ENCODE assay signal across 7 mouse cellular contexts in the genomic region with DNA sequence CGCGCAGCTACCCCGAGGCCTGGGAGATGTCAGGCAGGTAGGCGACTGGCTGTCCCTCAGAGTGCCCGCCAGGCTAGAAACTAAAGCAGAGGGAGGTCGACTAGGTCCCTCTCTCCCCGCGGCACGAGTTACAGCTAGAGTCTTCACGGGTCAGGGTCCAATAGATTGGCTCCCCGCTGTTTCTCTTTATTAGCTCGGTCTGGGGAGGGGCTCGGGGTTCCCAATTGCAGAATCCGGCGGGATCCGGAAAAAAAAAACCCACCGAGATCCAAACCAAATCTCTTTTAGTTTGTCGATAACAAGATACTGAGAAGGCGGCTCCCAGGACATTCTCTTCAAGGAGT. TPM values are rescaled to one million over a fixed set of nuclear protein-coding genes. Genes with fewer than 3 reads are reported as not detected.
DNase-seq lines count a peak whose midpoint lies in the region; ATAC-seq and TF ChIP-seq lines count a peak whose summit lies in the region.

No protein-coding gene starts in this region.

- ATAC-seq in lung, embryonic 15.5 days (ENCODE audit: borderline replicate concordance, extremely low read depth, low FRiP score, low TSS enrichment) = no peak
- ATAC-seq in forebrain, embryonic 13.5 days = no peak; the same call in 1 of the 2 replicates
- no peak; the same call in 1 of the 2 replicates for ATAC-seq in limb, embryonic 13.5 days (ENCODE audit: low FRiP score, low read depth)

- peak overlapping the region; percentile 55 for H3K9ac ChIP-seq in lung, embryonic 15.5 days
- H3K9ac ChIP-seq in forebrain, embryonic 13.5 days = peak overlapping the region; percentile 55
- H3K9ac ChIP-seq in limb, embryonic 13.5 days = peak overlapping the region; percentile 62

- no peaks in the 10 kb centered on the region for H3K9me3 ChIP-seq in lung, embryonic 15.5 days
- no peaks in the 10 kb centered on the region for H3K9me3 ChIP-seq in forebrain, embryonic 13.5 days (replicated peaks)
- no peaks in the 10 kb centered on the region for H3K9me3 ChIP-seq in limb, embryonic 13.5 days

- DNase-seq in lung, postnatal 14 days = no peak
- no peak for DNase-seq in adrenal gland, adult (ENCODE audit: inconsistent age in 2 of 2, low spot score in 1 of 2)
- DNase-seq in urinary bladder, postnatal 10 days (ENCODE audit: low spot score) = no peak

- H3K27ac ChIP-seq in lung, embryonic 15.5 days = 0 out of 2 replicates have a peak overlapping the region, but pooled peaks have one; percentile 26
- H3K27ac ChIP-seq in forebrain, embryonic 13.5 days = no peak overlapping the region
- no peak overlapping the region for H3K27ac ChIP-seq in limb, embryonic 13.5 days
- H3K27ac ChIP-seq in small intestine, adult 2 months (ENCODE audit: insufficient read depth, low read depth, low read length) = peak overlapping the region; percentile 86

- H3K36me3 ChIP-seq in lung, embryonic 15.5 days = no peaks in the 10 kb centered on the region
- H3K36me3 ChIP-seq in forebrain, embryonic 13.5 days (ENCODE audit: poor library complexity, severe bottlenecking) = no peaks in the 10 kb centered on the region
- H3K36me3 ChIP-seq in limb, embryonic 13.5 days = no peaks in the 10 kb centered on the region
- no peaks in the 10 kb centered on the region for H3K36me3 ChIP-seq in small intestine, adult 2 months (ENCODE audit: control insufficient read depth, insufficient read depth, low read length)

- no peak for TF ChIP-seq CTCF in small intestine, adult 2 months (IDR thresholded peaks at IDR 0.05; ENCODE audit: extremely low read depth, insufficient read length, insufficient replicate concordance, low read depth, low read length)

- TF ChIP-seq POLR2A in small intestine, adult 2 months (IDR thresholded peaks at IDR 0.05; ENCODE audit: low read depth, low read length) = no peak

- WGBS in lung, embryonic 15.5 days = 2% methylated on average over 19 of the region's 19 CpGs
- WGBS in forebrain, embryonic 13.5 days = under 1% methylated on average over 19 of the region's 19 CpGs
- under 1% methylated on average over 19 of the region's 19 CpGs for WGBS in limb, embryonic 13.5 days
- 3% methylated on average over 19 of the region's 19 CpGs for WGBS in small intestine, adult 2 months

- H3K27me3 ChIP-seq in lung, embryonic 15.5 days = peaks cover 74% of the 10 kb centered on the region
- peaks cover 89% of the 10 kb centered on the region for H3K27me3 ChIP-seq in forebrain, embryonic 13.5 days
- H3K27me3 ChIP-seq in limb, embryonic 13.5 days = peaks cover 89% of the 10 kb centered on the region
- no peaks in the 10 kb centered on the region; the same call in 1 of the 2 replicates for H3K27me3 ChIP-seq in small intestine, adult 2 months (ENCODE audit: control insufficient read depth, insufficient read depth, low read length)

- H3K4me2 ChIP-seq in lung, embryonic 15.5 days = peak overlapping the region; percentile 88
- peak overlapping the region; percentile 96 for H3K4me2 ChIP-seq in forebrain, embryonic 13.5 days
- H3K4me2 ChIP-seq in limb, embryonic 13.5 days (replicated peaks) = peak overlapping the region; percentile 99

- peaks cover 45% of the 10 kb centered on the region for H3K4me1 ChIP-seq in lung, embryonic 15.5 days
- H3K4me1 ChIP-seq in forebrain, embryonic 13.5 days = peaks cover 20% of the 10 kb centered on the region
- H3K4me1 ChIP-seq in limb, embryonic 13.5 days = peaks cover 19% of the 10 kb centered on the region
- H3K4me1 ChIP-seq in small intestine, adult 2 months (ENCODE audit: control insufficient read depth, insufficient read depth, insufficient read length, low read length) = no peaks in the 10 kb centered on the region

- peak overlapping the region; percentile 55 for H3K4me3 ChIP-seq in lung, embryonic 15.5 days
- H3K4me3 ChIP-seq in forebrain, embryonic 13.5 days = peak overlapping the region; percentile 51
- H3K4me3 ChIP-seq in limb, embryonic 13.5 days = peak overlapping the region; percentile 59
- peak overlapping the region; percentile 86 for H3K4me3 ChIP-seq in small intestine, adult 2 months (ENCODE audit: low read depth, low read length)

RNA-seq across cellular contexts. Expression of gene Sowahb, which starts 0.5 kb away (rescaled TPM):
- 1.5 and 1.7 TPM in 2 replicates for polyA plus RNA-seq in lung, embryonic 15.5 days (2015; fragmentation: Nextera tagmentation; extraction: Ambion mirVana)
- not detected in 2 replicates for polyA plus RNA-seq in forebrain, embryonic 13.5 days (2015; fragmentation: Nextera tagmentation; extraction: Ambion mirVana)
- 0.19 and 0.43 TPM in 2 replicates for polyA plus RNA-seq in limb, embryonic 13.5 days (2015; fragmentation: Nextera tagmentation; extraction: Ambion mirVana)
- polyA plus RNA-seq in small intestine, adult 2 months (2012; rRNA removed) = 15.4 and 33.6 TPM in 2 replicates

RNA-seq across cellular contexts. Expression of gene Sept11, which starts 47.9 kb away (rescaled TPM):
- polyA plus RNA-seq in lung, embryonic 15.5 days (2015; fragmentation: Nextera tagmentation; extraction: Ambion mirVana) = 161 and 168 TPM in 2 replicates
- 201 and 207 TPM in 2 replicates for polyA plus RNA-seq in forebrain, embryonic 13.5 days (2015; fragmentation: Nextera tagmentation; extraction: Ambion mirVana)
- 212 and 226 TPM in 2 replicates for polyA plus RNA-seq in limb, embryonic 13.5 days (2015; fragmentation: Nextera tagmentation; extraction: Ambion mirVana)
- 7.0 and 12.9 TPM in 2 replicates for polyA plus RNA-seq in small intestine, adult 2 months (2012; rRNA removed)

Comparison
In these comparisons a context has a peak if more than half of its experiments do, and no peak if none do; other contexts are left out.
1. H3K27ac ChIP-seq: peak in lung, embryonic 15.5 days (single experiment) and small intestine, adult 2 months (single experiment); none in forebrain, embryonic 13.5 days (single experiment) and limb, embryonic 13.5 days (single experiment).
2. RNA of gene Sept11, which starts 47.9 kb away (polyA plus RNA-seq): 212 to 226 TPM in limb, embryonic 13.5 days, 201 to 207 TPM in forebrain, embryonic 13.5 days and 161 to 168 TPM in lung, embryonic 15.5 days; 7.0 to 12.9 TPM in small intestine, adult 2 months; every median in the first group is over 10 times any median in the second.
3. Peak in every context shown above with its lines, with median percentiles within 50 percentile points of each other: H3K4me2 ChIP-seq, H3K4me3 ChIP-seq and H3K9ac ChIP-seq.